Mouse (Mus musculus): ENCODE measurements around the gene Pold1. TPM values are rescaled to one million over a fixed set of nuclear protein-coding genes. Genes with fewer than 3 reads are reported as not detected.

Gene Pold1
- polyA plus RNA-seq, 1 experiment from 2014 or later, result 68.4 TPM

Small RNA genes within 50 kb of the gene (microRNA-seq; reads per million reads assigned to microRNA genes)
- gene Mir7053, result not detected

Other genes with a start within 250 kb of the Pold1 start
- gene Clec11a, start 241.9 kb downstream of the Pold1 start, polyA plus RNA-seq (2015; fragmentation: Nextera tagmentation; extraction: Ambion mirVana), result 0.46 and 0.76 TPM in 2 replicates
- 0.06 TPM in 2 replicates for gene Shank1, start 238.6 kb downstream of the Pold1 start, polyA plus RNA-seq (2015; fragmentation: Nextera tagmentation; extraction: Ambion mirVana)
- 0.03 and 0.09 TPM in 2 replicates for gene Syt3, start 164.7 kb downstream of the Pold1 start, polyA plus RNA-seq (2015; fragmentation: Nextera tagmentation; extraction: Ambion mirVana)
- gene 1700008O03Rik, start 163.0 kb downstream of the Pold1 start, polyA plus RNA-seq (2015; fragmentation: Nextera tagmentation; extraction: Ambion mirVana), result 0.18 TPM in 1 of 2 replicates, not detected in the other
- not detected in 2 replicates for gene Lrrc4b, start 119.8 kb downstream of the Pold1 start, polyA plus RNA-seq (2015; fragmentation: Nextera tagmentation; extraction: Ambion mirVana)
- 6.0 and 6.9 TPM in 2 replicates for gene Aspdh, start 83.5 kb downstream of the Pold1 start, polyA plus RNA-seq (2015; fragmentation: Nextera tagmentation; extraction: Ambion mirVana)
- 170 and 176 TPM in 2 replicates for gene Josd2, start 80.9 kb downstream of the Pold1 start, polyA plus RNA-seq (2015; fragmentation: Nextera tagmentation; extraction: Ambion mirVana)
- gene Emc10, start 52.3 kb downstream of the Pold1 start, polyA plus RNA-seq (2015; fragmentation: Nextera tagmentation; extraction: Ambion mirVana), result 43.3 and 46.0 TPM in 2 replicates
- 1.3 and 1.5 TPM in 2 replicates for gene Fam71e1, start 52.3 kb downstream of the Pold1 start, polyA plus RNA-seq (2015; fragmentation: Nextera tagmentation; extraction: Ambion mirVana)
- not detected in 2 replicates for gene Mybpc2, start 24.2 kb downstream of the Pold1 start, polyA plus RNA-seq (2015; fragmentation: Nextera tagmentation; extraction: Ambion mirVana)
- gene Spib, start 16.8 kb downstream of the Pold1 start, polyA plus RNA-seq (2015; fragmentation: Nextera tagmentation; extraction: Ambion mirVana), result 0.08 and 0.14 TPM in 2 replicates
- 40.7 and 47.1 TPM in 2 replicates for gene Nr1h2, start 5.1 kb upstream of the Pold1 start, polyA plus RNA-seq (2015; fragmentation: Nextera tagmentation; extraction: Ambion mirVana)
- gene Napsa, start 23.5 kb upstream of the Pold1 start, polyA plus RNA-seq (2015; fragmentation: Nextera tagmentation; extraction: Ambion mirVana), result 4.5 and 5.1 TPM in 2 replicates
- gene Kcnc3, start 41.8 kb upstream of the Pold1 start, polyA plus RNA-seq (2015; fragmentation: Nextera tagmentation; extraction: Ambion mirVana), result 0.05 and 0.06 TPM in 2 replicates
- 0.12 and 0.31 TPM in 2 replicates for gene Myh14, start 122.0 kb upstream of the Pold1 start, polyA plus RNA-seq (2015; fragmentation: Nextera tagmentation; extraction: Ambion mirVana)
- not detected in 2 replicates for gene Izumo2, start 159.9 kb upstream of the Pold1 start, polyA plus RNA-seq (2015; fragmentation: Nextera tagmentation; extraction: Ambion mirVana)
- gene Vrk3, start 199.6 kb upstream of the Pold1 start, polyA plus RNA-seq (2015; fragmentation: Nextera tagmentation; extraction: Ambion mirVana), result 30.0 and 30.8 TPM in 2 replicates
- gene Zfp473, start 202.2 kb upstream of the Pold1 start, polyA plus RNA-seq (2015; fragmentation: Nextera tagmentation; extraction: Ambion mirVana), result 0.99 and 1.1 TPM in 2 replicates

Data from liver, embryonic 13.5 days (tissue).